Mouse (Mus musculus) hindbrain, embryonic 14.5 days (tissue): ENCODE results near the gene Npsr1. TPM values are rescaled to one million over a fixed set of nuclear protein-coding genes. Genes with fewer than 3 reads are reported as not detected.

Source experiments
- ATAC-seq: fragments of 200-750 bp; cut with Nextera tagmentation; 2 replicates; pipeline ENCODE4 v1.8.0; 2017; ENCODE audit warnings: moderate number of reproducible peaks, mild to moderate bottlenecking, moderate TSS enrichment, moderate library complexity; ENCODE audit not compliant: low FRiP score
- DNase-seq: peaks from one replicate; pipeline ENCODE4 v3.0.0-alpha.2; 2015; ENCODE audit warnings: low spot score
- H3K27ac ChIP-seq: fragments of 300-500 bp; sonication (generic); 2 replicates; pipeline ENCODE4 v1.5.1; 2014; ENCODE audit warnings: mild to moderate bottlenecking, moderate library complexity
- H3K27me3 ChIP-seq: fragments of 300-500 bp; sonication (generic); 2 replicates; pipeline ENCODE4 v1.6.1; 2014; ENCODE audit warnings: mild to moderate bottlenecking, low read length, mixed read lengths; ENCODE audit not compliant: control insufficient read depth, insufficient read depth
- H3K36me3 ChIP-seq: fragments of 300-500 bp; sonication (generic); replicated peaks from 2 replicates; pipeline ENCODE4 v1.6.1; 2014; ENCODE audit not compliant: control insufficient read depth, insufficient read depth
- H3K4me1 ChIP-seq: fragments of 300-500 bp; sonication (generic); replicated peaks from 2 replicates; pipeline ENCODE4 v1.6.1; 2014; ENCODE audit warnings: antibody characterized with exemption, low read length, mixed read lengths; ENCODE audit not compliant: control insufficient read depth, insufficient read depth
- H3K4me2 ChIP-seq: fragments of 300-500 bp; sonication (generic); replicated peaks from 2 replicates; pipeline ENCODE4 v1.6.1; 2014; ENCODE audit warnings: mild to moderate bottlenecking, moderate library complexity
- H3K4me3 ChIP-seq: fragments of 300-500 bp; sonication (generic); replicated peaks from 2 replicates; pipeline ENCODE4 v1.5.1; 2014; ENCODE audit warnings: mild to moderate bottlenecking, low read length
- H3K9ac ChIP-seq: fragments of 300-500 bp; sonication (generic); 2 replicates; pipeline ENCODE4 v1.6.1; 2014
- H3K9me3 ChIP-seq: fragments of 300-500 bp; sonication (generic); 2 replicates; pipeline ENCODE4 v1.6.1; 2016; ENCODE audit warnings: low read length; ENCODE audit not compliant: control insufficient read depth
- WGBS: fragments of 180-500 bp; shearing (Covaris S2); extraction: QIAGEN DNeasy Blood & Tissue Kit; methylation state at CpG from one replicate; pipeline ENCODE4 v1.1.7; 2014; 5-methylcytosine and 5-hydroxymethylcytosine counted together
- polyA plus RNA-seq: library from polyadenylated mRNA; unstranded; fragments of >200 nt; fragmentation: Nextera tagmentation; extraction: Ambion mirVana; gene quantifications from 2 replicates; pipeline ENCODE4 v1.2.1, GENCODE M21; 2014

The Npsr1 gene
- polyA plus RNA-seq, 1 experiment from 2014 or later: 0.31 TPM

- Histone ChIP-seq H3K27me3 (no peaks in the 10 kb centered on the region), H3K4me2 (no peak overlapping the region), H3K9ac (no peak overlapping the region), H3K4me1 (peaks cover 2% of the 10 kb centered on the region; the same call in 1 of the 2 replicates), H3K9me3 (no peaks in the 10 kb centered on the region), H3K27ac (no peak overlapping the region), H3K36me3 (no peaks in the 10 kb centered on the region), H3K4me3 (no peak overlapping the region)
- WGBS: 71% methylated on average over 3 of the region's 3 CpGs
- ATAC-seq: no peak
- DNase-seq: no peak
Measured at GRCm38 (mm10) chr9:24282617-24283016, 184.8 kb downstream of the Npsr1 start.

- Histone ChIP-seq H3K4me2 (no peak overlapping the region), H3K9ac (no peak overlapping the region), H3K36me3 (no peaks in the 10 kb centered on the region), H3K27ac (no peak overlapping the region), H3K4me1 (peaks cover 2% of the 10 kb centered on the region; the same call in 1 of the 2 replicates), H3K4me3 (no peak overlapping the region), H3K9me3 (no peaks in the 10 kb centered on the region), H3K27me3 (no peaks in the 10 kb centered on the region)
- WGBS: 64% methylated on average over 2 of the region's 2 CpGs
- ATAC-seq (no peak), DNase-seq (no peak)
Measured at GRCm38 (mm10) chr9:24283071-24283470, 185.3 kb downstream of the Npsr1 start.

- Histone ChIP-seq H3K27ac (no peak overlapping the region), H3K4me3 (no peak overlapping the region), H3K9ac (no peak overlapping the region), H3K36me3 (no peaks in the 10 kb centered on the region), H3K9me3 (no peaks in the 10 kb centered on the region), H3K27me3 (no peaks in the 10 kb centered on the region), H3K4me2 (no peak overlapping the region), H3K4me1 (peaks cover 2% of the 10 kb centered on the region; the same call in 1 of the 2 replicates)
- ATAC-seq (no peak), DNase-seq (no peak)
Measured at GRCm38 (mm10) chr9:24283536-24283935, 185.7 kb downstream of the Npsr1 start.

DNA sequence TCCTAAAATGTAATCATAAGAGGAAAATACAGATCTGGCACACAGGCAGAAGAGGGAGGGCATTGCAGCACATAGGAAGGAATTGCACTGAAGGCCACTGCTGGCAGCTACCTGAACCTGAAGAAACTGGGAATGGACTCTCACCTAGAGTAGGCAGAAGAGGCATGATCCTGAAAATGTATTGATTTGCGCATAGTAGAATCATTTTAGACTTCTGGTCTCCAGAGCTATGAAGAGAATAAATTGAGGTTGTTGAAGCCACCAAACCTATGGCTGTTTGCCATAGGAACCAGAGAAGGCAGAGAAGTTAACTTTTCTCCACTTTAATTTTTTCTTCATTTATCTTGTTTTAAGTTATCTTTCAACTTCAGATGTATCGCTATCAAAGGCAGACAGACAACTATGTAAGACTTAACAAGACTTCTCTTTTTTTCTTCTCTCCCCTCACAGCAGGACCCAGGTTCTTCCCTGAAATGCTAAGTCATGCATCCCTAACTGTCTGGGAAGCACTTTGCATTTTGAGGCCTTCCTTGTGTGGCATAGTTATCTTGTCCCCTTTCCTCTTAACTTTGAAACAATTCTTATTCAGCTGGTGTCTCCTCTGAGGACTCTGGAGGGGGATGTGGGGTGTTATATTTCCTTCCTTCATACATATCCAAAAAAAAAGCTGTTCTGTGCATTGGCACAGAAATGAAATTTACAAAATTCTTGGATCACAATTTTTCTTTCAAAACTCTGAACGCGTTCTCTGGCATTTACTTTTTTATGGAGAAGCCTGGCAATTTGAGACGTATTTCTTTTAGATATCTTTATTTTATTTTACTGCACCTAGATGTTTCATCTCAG, 186.7 kb downstream of the Npsr1 start:
- ATAC-seq: no peak
- WGBS: 84% methylated on average over 5 of the region's 5 CpGs
- H3K4me1 ChIP-seq: peaks cover 2% of the 10 kb centered on the region; the same call in 1 of the 2 replicates
- no peak overlapping the region for H3K4me2 ChIP-seq
- no peak for DNase-seq
- H3K27me3 ChIP-seq: no peaks in the 10 kb centered on the region; the same call in 1 of the 2 replicates
- no peak overlapping the region for H3K4me3 ChIP-seq
- H3K27ac ChIP-seq: no peak overlapping the region
- no peaks in the 10 kb centered on the region for H3K36me3 ChIP-seq
- H3K9ac ChIP-seq: no peak overlapping the region
- no peaks in the 10 kb centered on the region for H3K9me3 ChIP-seq

DNA sequence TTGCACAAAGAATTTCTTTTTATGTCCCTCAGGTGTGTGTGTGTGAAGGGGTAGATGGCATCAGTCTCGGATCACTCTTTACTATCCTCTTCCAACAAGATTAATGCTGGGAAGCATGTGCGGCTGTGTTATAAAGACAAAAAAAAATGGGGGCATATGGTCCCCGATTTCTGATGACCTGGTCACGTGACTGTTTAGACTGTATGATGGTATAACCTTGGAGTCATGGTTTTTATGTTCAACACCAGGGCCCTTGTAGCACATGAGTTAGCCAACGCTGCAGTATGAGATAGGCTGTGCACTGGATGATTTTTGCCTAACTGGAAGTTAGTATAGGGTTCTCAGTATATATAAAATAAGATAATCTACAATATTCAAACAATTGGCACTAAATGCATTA, 187.6 kb downstream of the Npsr1 start:
- Histone ChIP-seq H3K9me3 (no peaks in the 10 kb centered on the region), H3K4me3 (no peak overlapping the region), H3K27ac (no peak overlapping the region), H3K27me3 (no peaks in the 10 kb centered on the region; the same call in 1 of the 2 replicates), H3K36me3 (no peaks in the 10 kb centered on the region), H3K4me2 (no peak overlapping the region), H3K9ac (no peak overlapping the region), H3K4me1 (peaks cover 2% of the 10 kb centered on the region; the same call in 1 of the 2 replicates)
- DNase-seq (no peak), ATAC-seq (no peak)
- 92% methylated on average over 5 of the region's 5 CpGs for WGBS

GRCm38 (mm10) chr9:24291385-24291784, 193.6 kb downstream of the Npsr1 start:
- ATAC-seq: peak; percentile 53; the same call in 1 of the 2 replicates
- DNase-seq: no peak
- H3K4me3 ChIP-seq: no peak overlapping the region
- H3K9ac ChIP-seq: no peak overlapping the region
- no peaks in the 10 kb centered on the region; the same call in 1 of the 2 replicates for H3K27me3 ChIP-seq
- no peaks in the 10 kb centered on the region for H3K36me3 ChIP-seq
- no peaks in the 10 kb centered on the region for H3K9me3 ChIP-seq
- H3K27ac ChIP-seq: no peak overlapping the region
- no peaks in the 10 kb centered on the region for H3K4me1 ChIP-seq
- 51% methylated on average over 6 of the region's 6 CpGs for WGBS
- no peak overlapping the region for H3K4me2 ChIP-seq

DNA sequence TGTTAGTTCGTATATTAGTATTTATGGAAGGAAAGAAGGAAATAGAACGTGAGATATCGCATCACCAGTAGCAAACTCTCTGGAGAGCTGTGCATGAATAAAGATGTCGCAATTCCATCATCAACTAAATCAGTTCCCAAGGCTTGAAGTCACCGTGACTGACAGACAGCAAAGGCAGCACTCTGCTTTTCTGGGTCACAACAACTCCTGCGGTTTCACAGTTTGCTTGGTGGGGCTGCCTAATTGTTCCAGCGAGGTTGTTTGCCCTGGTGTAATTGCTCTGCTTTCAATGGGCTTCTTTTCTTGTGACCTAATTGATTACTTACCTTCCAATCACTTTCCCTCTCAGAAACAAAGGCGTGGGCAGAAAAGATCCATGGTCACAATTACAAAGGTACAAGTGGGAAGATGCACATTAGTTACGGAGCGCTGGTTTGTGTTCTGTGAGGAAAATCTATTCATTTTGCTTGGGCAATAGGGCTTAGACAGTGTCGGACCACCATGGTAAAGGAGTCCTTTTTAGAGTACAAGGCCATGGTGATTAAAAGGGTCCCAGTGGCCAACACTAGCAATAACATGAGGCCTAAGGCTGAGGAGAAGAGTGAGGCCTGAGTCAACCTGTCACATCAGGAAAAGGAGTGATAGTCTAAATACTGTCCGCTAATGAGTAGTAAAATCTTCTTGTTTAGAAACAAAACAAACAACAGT, 195.6 kb downstream of the Npsr1 start:
- 34% methylated on average over 12 of the region's 12 CpGs for WGBS
- DNase-seq (no peak), ATAC-seq (no peak)
- Histone ChIP-seq H3K9ac (no peak overlapping the region), H3K27me3 (no peaks in the 10 kb centered on the region; the same call in 1 of the 2 replicates), H3K4me1 (no peaks in the 10 kb centered on the region), H3K27ac (no peak overlapping the region), H3K4me3 (no peak overlapping the region), H3K4me2 (no peak overlapping the region), H3K36me3 (no peaks in the 10 kb centered on the region), H3K9me3 (no peaks in the 10 kb centered on the region)

DNA sequence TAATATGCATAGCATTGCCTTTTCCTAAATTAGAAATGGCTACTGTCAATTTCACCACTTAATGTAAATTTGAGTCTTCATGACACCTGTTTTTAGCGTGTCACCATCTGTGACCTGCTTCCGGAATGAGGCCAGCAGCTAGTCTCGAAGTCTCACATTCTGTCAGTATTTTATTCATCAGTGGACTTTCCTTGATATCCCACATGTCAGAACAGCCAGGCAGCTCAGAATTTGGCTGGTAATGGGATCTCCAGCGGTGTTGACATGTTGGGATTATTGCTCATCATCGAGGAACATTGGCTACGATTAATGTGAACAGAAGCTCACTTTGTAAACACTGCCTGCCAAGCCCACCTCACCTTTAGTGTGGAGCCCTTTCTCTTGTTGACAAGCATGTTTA, 205.1 kb downstream of the Npsr1 start:
- Histone ChIP-seq H3K36me3 (no peaks in the 10 kb centered on the region), H3K9ac (no peak overlapping the region), H3K4me3 (no peak overlapping the region), H3K9me3 (no peaks in the 10 kb centered on the region), H3K27ac (no peak overlapping the region), H3K4me1 (0 out of 2 replicates have a peak, but pooled peaks cover 3% of the 10 kb centered on the region), H3K4me2 (no peak overlapping the region), H3K27me3 (no peaks in the 10 kb centered on the region)
- ATAC-seq: no peak
- WGBS: 83% methylated on average over 6 of the region's 6 CpGs
- no peak for DNase-seq

DNA sequence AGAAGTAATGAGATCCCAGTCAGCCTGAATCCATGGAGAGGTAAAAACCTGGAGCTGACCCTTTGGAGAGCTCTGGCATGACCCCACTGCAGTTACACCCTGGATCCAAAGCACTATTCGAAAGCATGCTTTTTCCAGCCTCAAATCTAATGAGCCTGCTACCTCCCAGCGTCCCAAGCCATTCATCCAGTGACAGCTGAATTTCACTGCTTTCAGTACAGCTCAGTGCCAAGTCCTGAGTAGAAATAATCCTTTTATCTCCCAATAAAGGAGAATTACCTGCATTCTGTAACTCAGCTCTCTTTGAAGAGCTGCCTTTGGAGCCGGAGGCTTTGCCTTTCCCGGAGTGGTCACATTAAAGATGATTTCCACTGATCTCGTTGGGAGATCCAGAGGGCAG, 209.2 kb downstream of the Npsr1 start:
- 34% methylated on average over 5 of the region's 5 CpGs for WGBS
- no peak overlapping the region for H3K4me2 ChIP-seq
- H3K36me3 ChIP-seq: no peaks in the 10 kb centered on the region
- no peaks in the 10 kb centered on the region for H3K27me3 ChIP-seq
- 0 out of 2 replicates have a peak, but pooled peaks cover 3% of the 10 kb centered on the region for H3K4me1 ChIP-seq
- no peak overlapping the region for H3K4me3 ChIP-seq
- ATAC-seq: no peak
- DNase-seq: no peak
- no peaks in the 10 kb centered on the region for H3K9me3 ChIP-seq
- H3K27ac ChIP-seq: no peak overlapping the region
- H3K9ac ChIP-seq: no peak overlapping the region
